Mouse (Mus musculus) heart, postnatal 0 days (tissue): Measurements from ENCODE around the gene Ndufv1. TPM values are rescaled to one million over a fixed set of nuclear protein-coding genes. Genes with fewer than 3 reads are reported as not detected.
A peak's percentile ranks its signal among the peaks of the same experiment; 100 is the strongest.
"Not testable (repeated sequence)": the region's sequence is repeated elsewhere in the genome, so short reads cannot be mapped to it uniquely, and the experiment has no call there.

ENCODE experiments used
- ATAC-seq: fragments of 200-750 bp; cut with Nextera tagmentation; 2 replicates; pipeline ENCODE4 v1.8.0; 2017; ENCODE audit warnings: low read depth, moderate number of reproducible peaks, moderate library complexity; ENCODE audit not compliant: insufficient read depth
- DNase-seq: peaks from one replicate; pipeline ENCODE4 v3.0.0-alpha.2; 2016; ENCODE audit warnings: low spot score
- H3K27ac ChIP-seq: fragments of 300-500 bp; sonication (generic); 2 replicates; pipeline ENCODE4 v1.5.1; 2014; ENCODE audit warnings: low read depth, mild to moderate bottlenecking
- H3K27me3 ChIP-seq: fragments of 300-500 bp; sonication (generic); 2 replicates; pipeline ENCODE4 v1.6.1; 2014; ENCODE audit warnings: low read length, mixed read lengths; ENCODE audit not compliant: control insufficient read depth, insufficient read depth
- H3K36me3 ChIP-seq: fragments of 300-500 bp; sonication (generic); replicated peaks from 2 replicates; pipeline ENCODE4 v1.6.1; 2014; ENCODE audit warnings: low read length, mixed read lengths; ENCODE audit not compliant: control insufficient read depth, insufficient read depth
- H3K4me1 ChIP-seq: fragments of 300-500 bp; sonication (generic); 2 replicates; pipeline ENCODE4 v1.6.1; 2014; ENCODE audit warnings: antibody characterized with exemption; ENCODE audit not compliant: control insufficient read depth, insufficient read depth
- H3K4me2 ChIP-seq: fragments of 300-500 bp; sonication (generic); 2 replicates; pipeline ENCODE4 v1.6.1; 2014; ENCODE audit warnings: low read depth, mild to moderate bottlenecking, low read length, moderate library complexity
- H3K4me3 ChIP-seq: fragments of 300-500 bp; sonication (generic); 2 replicates; pipeline ENCODE4 v1.5.1; 2014; ENCODE audit warnings: low read depth, low read length
- H3K9ac ChIP-seq: fragments of 300-500 bp; sonication (generic); replicated peaks from 2 replicates; pipeline ENCODE4 v1.6.1; 2014; ENCODE audit warnings: low read depth, low read length, mixed read lengths
- H3K9me3 ChIP-seq: fragments of 300-500 bp; sonication (generic); replicated peaks from 2 replicates; pipeline ENCODE4 v1.6.1; 2016; ENCODE audit warnings: low read length; ENCODE audit not compliant: control insufficient read depth
- CTCF ChIP-seq: IDR thresholded peaks from 2 replicates; pipeline ENCODE4 v1.5.1; 2016; ENCODE audit warnings: antibody characterized with exemption, control low read depth, low read depth
- EP300 ChIP-seq: IDR thresholded peaks from 2 replicates; pipeline ENCODE4 v1.6.1; 2016; ENCODE audit warnings: antibody characterized with exemption, low read depth
- WGBS: fragments of 180-500 bp; shearing (Covaris S2); extraction: QIAGEN DNeasy Blood & Tissue Kit; methylation state at CpG from one replicate; pipeline ENCODE4 v1.1.7; 2014; 5-methylcytosine and 5-hydroxymethylcytosine counted together
- polyA plus RNA-seq: library from polyadenylated mRNA; unstranded; fragments of >200 nt; fragmentation: Nextera tagmentation; extraction: Ambion mirVana; gene quantifications from 2 replicates; pipeline ENCODE4 v1.2.1, GENCODE M21; 2015
- total RNA-seq: library from RNA; depleted of rRNA; stranded (reverse); fragments of >200 nt; gene quantifications from 2 replicates; pipeline ENCODE4 v1.2.3, GENCODE M21; 2014; ENCODE audit warnings: low replicate concordance

Ndufv1 gene
- total and polyA plus RNA-seq, 2 experiments from 2014 or later = 941 to 1,090 TPM

- TF ChIP-seq EP300 (no peak), CTCF (peak; percentile 95)
- H3K9ac ChIP-seq = no peak overlapping the region
- peak; percentile 81 for DNase-seq
- peaks cover 8% of the 10 kb centered on the region for H3K4me1 ChIP-seq
- WGBS = 9% methylated on average over 4 of the region's 4 CpGs
- H3K4me2 ChIP-seq = no peak overlapping the region
- no peaks in the 10 kb centered on the region for H3K9me3 ChIP-seq
- no peaks in the 10 kb centered on the region for H3K36me3 ChIP-seq
- no peak overlapping the region for H3K4me3 ChIP-seq
- peak; percentile 81 for ATAC-seq
- H3K27me3 ChIP-seq = no peaks in the 10 kb centered on the region
- H3K27ac ChIP-seq = no peak overlapping the region
Observed at GRCm38 (mm10) chr19:3980309-3980708, 32.3 kb downstream of the Ndufv1 start.

DNA sequence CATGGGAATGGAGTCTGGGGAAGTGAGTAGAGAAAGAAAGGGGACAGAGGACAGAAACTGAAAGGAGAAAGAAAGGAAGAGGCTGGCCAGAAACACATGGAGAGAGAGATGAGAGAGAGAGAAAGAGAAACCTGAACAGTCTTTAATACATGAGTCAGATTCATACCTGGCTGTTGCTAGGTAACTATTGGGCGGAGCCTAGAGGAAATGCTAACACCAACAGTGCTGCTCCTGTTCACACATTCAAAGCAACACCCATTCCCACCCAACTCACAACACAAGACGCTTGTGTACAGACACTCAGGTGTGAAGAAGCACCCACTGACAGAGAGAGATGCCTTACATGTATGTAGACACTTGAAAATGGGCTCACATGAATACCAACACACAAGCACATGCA is 36.7 kb downstream of the Ndufv1 start:
- Histone ChIP-seq H3K27ac (no peak overlapping the region), H3K36me3 (no peaks in the 10 kb centered on the region), H3K4me3 (no peak overlapping the region), H3K9me3 (no peaks in the 10 kb centered on the region), H3K9ac (no peak overlapping the region), H3K27me3 (no peaks in the 10 kb centered on the region), H3K4me2 (no peak overlapping the region), H3K4me1 (0 out of 2 replicates have a peak, but pooled peaks cover 2% of the 10 kb centered on the region)
- no peak for DNase-seq
- ATAC-seq = no peak
- 67% methylated on average over 2 of the region's 2 CpGs for WGBS
- TF ChIP-seq EP300 (no peak), CTCF (no peak)

- H3K4me3 ChIP-seq, ATAC-seq, H3K4me1 ChIP-seq, H3K27me3 ChIP-seq, H3K27ac ChIP-seq, H3K36me3 ChIP-seq, H3K9ac ChIP-seq, H3K4me2 ChIP-seq, DNase-seq, H3K9me3 ChIP-seq: not testable (repeated sequence)
- WGBS = 63% methylated on average over 6 of the region's 6 CpGs
Observed at GRCm38 (mm10) chr19:3974608-3975007, 38.0 kb downstream of the Ndufv1 start.

- Histone ChIP-seq H3K36me3 (no peaks in the 10 kb centered on the region), H3K9ac (no peak within 1 kb of the TSS), H3K27me3 (no peaks in the 10 kb centered on the region), H3K27ac (no peak within 1 kb of the TSS), H3K4me1 (no peaks in the 10 kb centered on the region), H3K4me3 (no peak within 1 kb of the TSS), H3K4me2 (no peak within 1 kb of the TSS), H3K9me3 (no peaks in the 10 kb centered on the region)
- no peak for DNase-seq
- TF ChIP-seq CTCF (no peak), EP300 (no peak)
- no peak for ATAC-seq
- 51% methylated on average over 7 of the region's 9 CpGs for WGBS
Observed at GRCm38 (mm10) chr19:3972229-3972628, 40.4 kb downstream of the Ndufv1 start, which contains the start of gene Aldh3b2. Aldh3b2 (plus strand) TSS chr19:3972328.

DNA sequence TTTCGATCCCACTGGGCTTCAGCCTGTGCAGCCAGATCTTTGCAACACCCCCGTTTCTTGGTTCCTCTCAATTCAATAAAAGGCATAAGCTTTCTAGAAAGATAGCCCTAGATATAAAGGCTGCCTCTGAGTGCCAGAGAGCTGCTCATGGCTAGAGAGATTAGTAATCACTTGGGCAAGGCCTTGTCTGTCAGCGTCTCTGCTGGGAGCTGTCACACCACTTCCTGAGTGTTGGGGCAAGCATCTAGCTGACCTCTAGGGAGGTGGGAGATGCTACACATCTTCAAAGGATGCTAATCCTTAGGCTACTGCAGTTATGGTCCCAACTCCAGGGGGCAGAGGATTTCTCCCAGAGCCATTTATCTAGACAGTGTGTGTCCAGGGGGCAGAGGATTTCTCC is 45.3 kb downstream of the Ndufv1 start:
- DNase-seq (no peak), ATAC-seq (no peak)
- Histone ChIP-seq H3K27me3 (no peaks in the 10 kb centered on the region), H3K4me2 (no peak overlapping the region), H3K27ac (no peak overlapping the region), H3K4me3 (no peak overlapping the region), H3K4me1 (no peaks in the 10 kb centered on the region), H3K9me3 (no peaks in the 10 kb centered on the region), H3K9ac (no peak overlapping the region), H3K36me3 (no peaks in the 10 kb centered on the region)
- TF ChIP-seq EP300 (no peak), CTCF (no peak)
- WGBS = 41% methylated on average over 3 of the region's 3 CpGs

GRCm38 (mm10) chr19:3966330-3967075 is 46.1 kb downstream of the Ndufv1 start:
- Histone ChIP-seq H3K27ac (no peak overlapping the region), H3K27me3 (no peaks in the 10 kb centered on the region), H3K9ac (no peak overlapping the region), H3K4me2 (no peak overlapping the region), H3K36me3 (no peaks in the 10 kb centered on the region), H3K4me3 (no peak overlapping the region), H3K4me1 (no peaks in the 10 kb centered on the region), H3K9me3 (no peaks in the 10 kb centered on the region)
- DNase-seq = no peak
- TF ChIP-seq CTCF = peak; percentile 30
- no peak for TF ChIP-seq EP300
- WGBS = 57% methylated on average over 11 of the region's 11 CpGs
- no peak; the same call in 1 of the 2 replicates for ATAC-seq
